Mouse (Mus musculus): ENCODE data around the gene Scd3. TPM values are rescaled to one million over a fixed set of nuclear protein-coding genes. Genes with fewer than 3 reads are reported as not detected.

Gene Scd3
- 3.3 and 3.9 TPM in 2 replicates for polyA plus RNA-seq (2012; rRNA removed)

DNA sequence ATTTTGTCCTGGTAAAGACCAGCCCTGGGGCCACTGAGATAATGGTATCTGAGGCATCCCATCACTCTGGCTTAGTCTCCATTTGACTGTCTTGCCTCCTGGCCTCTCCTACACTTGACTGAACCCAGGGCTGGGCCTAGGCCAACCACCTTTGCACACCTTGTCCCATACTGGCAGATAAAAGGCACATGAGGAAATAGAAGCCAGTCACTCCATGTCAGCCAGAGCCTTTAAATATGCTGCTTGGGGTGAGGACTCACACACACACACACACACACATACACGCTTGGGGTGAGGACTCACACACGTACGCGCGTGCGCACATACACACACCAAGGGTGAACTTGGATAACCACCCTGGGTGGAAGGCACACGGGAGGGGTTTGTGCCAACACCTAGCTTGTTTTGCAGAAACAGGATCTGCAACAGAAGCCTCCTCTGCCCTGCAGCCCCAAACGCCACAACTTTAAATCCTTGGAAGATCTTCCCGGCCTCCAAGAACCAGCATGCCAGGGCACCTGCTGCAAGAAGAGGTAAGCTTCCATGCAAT lies at the start of gene Scd3:
Scd3 (plus strand) TSS at position 255 of the 550 bp plus-strand sequence.

DNA sequence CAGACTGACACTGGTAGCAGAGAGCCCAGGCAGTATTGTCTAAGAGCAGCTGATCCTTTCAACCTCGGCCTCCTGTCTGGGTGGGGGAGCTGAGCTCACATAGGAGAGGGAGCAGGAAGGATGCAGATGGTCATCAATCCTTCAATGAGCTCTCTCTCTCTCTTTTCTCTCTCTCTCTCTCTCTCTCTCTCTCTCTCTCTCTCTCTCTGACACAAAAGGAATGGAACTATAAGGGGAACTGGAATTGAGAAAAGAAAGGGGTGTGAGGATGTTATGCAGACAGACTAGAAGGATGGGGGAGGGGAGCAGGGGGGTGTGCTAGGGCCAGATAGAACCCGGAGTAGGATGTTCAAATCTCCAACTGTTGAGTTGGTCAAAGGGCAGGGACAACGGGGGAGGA lies 10.7 kb upstream of the Scd3 start, which contains the start of gene Pkd2l1:
Pkd2l1 (minus strand) TSS at position 101 of the 400 bp plus-strand sequence.

DNA sequence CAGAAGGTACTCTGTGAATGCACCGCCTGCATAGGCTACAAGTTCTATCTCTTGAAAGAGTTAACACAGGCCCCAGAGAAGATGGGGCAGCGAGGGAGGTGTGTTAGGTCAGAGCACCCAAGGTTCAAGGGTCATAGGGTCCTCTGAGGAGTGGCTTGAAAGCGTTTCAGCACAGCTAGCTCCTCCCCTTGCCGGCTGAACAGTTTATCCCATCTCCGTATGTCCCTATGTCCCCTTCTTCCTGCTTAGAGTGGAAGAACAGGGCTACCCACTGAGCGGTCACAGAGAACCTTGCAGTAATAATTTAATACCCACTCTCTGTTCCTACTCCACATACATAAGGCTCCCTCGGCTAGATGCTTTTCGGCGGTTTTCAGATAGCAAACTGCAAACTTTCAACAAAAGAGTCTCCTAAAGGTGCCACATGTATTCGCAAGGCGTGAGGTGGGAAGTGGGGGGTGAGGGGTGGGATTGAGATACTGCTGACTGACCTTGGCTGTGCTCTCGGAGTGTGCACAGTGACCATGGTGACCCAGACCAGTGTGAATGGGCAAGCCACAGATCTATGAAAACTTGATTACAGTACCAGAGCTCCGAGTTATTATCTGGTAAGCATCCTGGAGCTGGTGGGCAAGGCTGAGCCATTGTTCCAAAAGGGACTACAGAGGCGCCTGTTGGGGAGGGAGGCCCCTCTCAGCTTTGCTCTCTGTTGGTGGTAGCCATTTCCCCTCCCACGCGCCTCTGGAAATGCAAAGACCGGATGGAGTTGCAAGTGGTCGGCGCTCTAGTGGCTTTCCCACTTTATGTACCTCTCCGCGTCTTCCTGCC lies 90.1 kb downstream of the Scd3 start, which contains the start of gene Scd2:
Scd2 (plus strand) TSS at position 734 of the 828 bp plus-strand sequence.

Other genes starting within 250 kb of the Scd3 start
- gene Cpn1, start 216.7 kb upstream of the Scd3 start, polyA plus RNA-seq (2012; rRNA removed): 0.14 and 0.24 TPM in 2 replicates
- gene Cyp2c23, start 174.1 kb upstream of the Scd3 start, polyA plus RNA-seq (2012; rRNA removed): not detected in 2 replicates
- 23.0 and 26.2 TPM in 2 replicates for gene Erlin1, start 133.5 kb upstream of the Scd3 start, polyA plus RNA-seq (2012; rRNA removed)
- gene Chuk, start 95.8 kb upstream of the Scd3 start, polyA plus RNA-seq (2012; rRNA removed): 135 and 142 TPM in 2 replicates
- gene Cwf19l1, start 67.4 kb upstream of the Scd3 start, polyA plus RNA-seq (2012; rRNA removed): 30.3 and 30.8 TPM in 2 replicates
- gene Bloc1s2, start 56.8 kb upstream of the Scd3 start, polyA plus RNA-seq (2012; rRNA removed): 141 and 156 TPM in 2 replicates
- gene Pkd2l1, start 10.8 kb upstream of the Scd3 start, polyA plus RNA-seq (2012; rRNA removed): 0.08 TPM in 2 replicates
- 367 and 381 TPM in 2 replicates for gene Scd2, start 90.4 kb downstream of the Scd3 start, polyA plus RNA-seq (2012; rRNA removed)
- 0.16 TPM in 2 replicates for gene Scd4, start 129.8 kb downstream of the Scd3 start, polyA plus RNA-seq (2012; rRNA removed)
- 20.1 and 20.5 TPM in 2 replicates for gene Scd1, start 204.6 kb downstream of the Scd3 start, polyA plus RNA-seq (2012; rRNA removed)